Mouse (Mus musculus) lung, postnatal 0 days (tissue): ENCODE measurements around the gene Wdr90.

Experiments
- CTCF ChIP-seq: IDR thresholded peaks from 2 replicates; pipeline ENCODE4 v1.5.1; 2016; ENCODE audit warnings: antibody characterized with exemption, mild to moderate bottlenecking
- EP300 ChIP-seq: IDR thresholded peaks from 2 replicates; pipeline ENCODE4 v1.6.1; 2016; ENCODE audit warnings: antibody characterized with exemption, mild to moderate bottlenecking, control low read depth

- no peak for TF ChIP-seq CTCF
- TF ChIP-seq EP300 = no peak
Observed at GRCm38 (mm10) chr17:25869954-25870353, 8.7 kb upstream of the Wdr90 start.
